Mouse (Mus musculus) liver, postnatal 0 days (tissue): ENCODE measurements around the gene Pard3.

Experiments
- CTCF ChIP-seq: sonication (generic); IDR thresholded peaks from 2 replicates; pipeline ENCODE4 v1.5.1; 2016; ENCODE audit warnings: antibody characterized with exemption, low read depth
- EP300 ChIP-seq: IDR thresholded peaks from 2 replicates; pipeline ENCODE4 v1.6.1; 2016; ENCODE audit warnings: antibody characterized with exemption, low read depth, mild to moderate bottlenecking

DNA sequence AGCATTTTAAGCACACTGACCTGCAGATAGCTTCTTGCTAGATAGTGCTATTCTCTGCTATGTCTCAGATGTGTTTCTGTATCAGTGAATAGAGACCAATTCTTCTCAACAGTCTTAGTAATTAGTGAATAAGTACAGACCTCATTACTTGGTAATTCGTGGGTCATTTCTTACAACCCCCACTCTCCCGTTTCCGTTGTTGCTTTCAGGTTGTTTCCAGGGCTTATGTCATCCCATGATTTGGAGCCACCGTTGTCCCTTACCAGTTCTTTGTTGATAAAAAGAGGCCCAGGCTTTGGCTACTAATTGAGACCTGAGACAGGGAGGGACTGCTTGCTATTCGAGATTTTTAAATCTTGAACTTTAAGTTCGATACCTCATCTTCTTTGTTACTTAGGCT, 129.7 kb downstream of the Pard3 start:
- no peak for TF ChIP-seq EP300
- TF ChIP-seq CTCF: no peak
